Mouse (Mus musculus) cerebellum, adult 2 months (tissue): ENCODE measurements around the gene Rims3. TPM values are rescaled to one million over a fixed set of nuclear protein-coding genes. Genes with fewer than 3 reads are reported as not detected.

ENCODE experiments used
- DNase-seq, 2 experiments: peaks; one replicate each; pipeline ENCODE4 v3.0.0; 2021
- H3K27ac ChIP-seq: fragments of 200-500 bp; 2 replicates; pipeline ENCODE4 v1.5.1; 2012; ENCODE audit warnings: low read length, control low read depth, inconsistent platforms; ENCODE audit not compliant: insufficient read depth
- H3K27me3 ChIP-seq: fragments of 200-500 bp; 2 replicates; pipeline ENCODE4 v1.6.1; 2012; ENCODE audit warnings: inconsistent platforms, mild to moderate bottlenecking, low read length, moderate library complexity; ENCODE audit not compliant: control insufficient read depth, insufficient read depth
- H3K4me1 ChIP-seq: fragments of 200-500 bp; 2 replicates; pipeline ENCODE4 v1.6.1; 2011; ENCODE audit warnings: low read length; ENCODE audit not compliant: control insufficient read depth, insufficient read depth
- H3K4me3 ChIP-seq: fragments of 200-500 bp; replicated peaks from 2 replicates; pipeline ENCODE3; 2011; ENCODE audit warnings: mild to moderate bottlenecking, low read depth, low read length, control low read depth; ENCODE audit not compliant: insufficient read depth
- CTCF ChIP-seq: fragments of 200-500 bp; IDR thresholded peaks from 2 replicates; pipeline ENCODE4 v1.5.1; 2011; ENCODE audit warnings: low read depth, mild to moderate bottlenecking, control low read depth, low read length, moderate library complexity, borderline replicate concordance; ENCODE audit not compliant: insufficient read depth
- POLR2A ChIP-seq: fragments of 200-500 bp; IDR thresholded peaks from 2 replicates; pipeline ENCODE4 v1.6.1; 2011; ENCODE audit warnings: low read length, control low read depth, borderline replicate concordance; ENCODE audit not compliant: insufficient read depth
- WGBS: fragments of 180-500 bp; shearing (Covaris S2); methylation state at CpG from one replicate; pipeline ENCODE4 v1.1.7; 2018; 5-methylcytosine and 5-hydroxymethylcytosine counted together
- polyA plus RNA-seq: library from polyadenylated mRNA; depleted of rRNA; stranded (reverse); fragments of >200 nt; gene quantifications from 2 replicates; pipeline ENCODE4 v1.2.3, GENCODE M21; 2012

The Rims3 gene
- polyA plus RNA-seq, 1 experiment = 104 TPM

GRCm38 (mm10) chr4:120856376-120856775 is 1.8 kb downstream of the Rims3 start:
- no peaks in the 10 kb centered on the region for H3K27me3 ChIP-seq
- peak overlapping the region; percentile 55 for H3K4me3 ChIP-seq
- 18% methylated on average over 5 of the region's 5 CpGs for WGBS
- peak overlapping the region; percentile 89; the same call in 1 of the 2 replicates for H3K27ac ChIP-seq
- TF ChIP-seq CTCF (no peak), POLR2A (no peak)
- peaks cover 45% of the 10 kb centered on the region for H3K4me1 ChIP-seq
- DNase-seq = peak; percentile 44 to 51

GRCm38 (mm10) chr4:120859865-120860264 is 5.2 kb downstream of the Rims3 start:
- Histone ChIP-seq H3K4me3 (no peak overlapping the region), H3K27ac (no peak overlapping the region), H3K4me1 (peaks cover 49% of the 10 kb centered on the region), H3K27me3 (no peaks in the 10 kb centered on the region)
- TF ChIP-seq CTCF = no peak
- TF ChIP-seq POLR2A = no peak
- WGBS = 46% methylated on average over 7 of the region's 7 CpGs
- DNase-seq = no peak

- TF ChIP-seq CTCF (no peak), POLR2A (no peak)
- H3K4me1 ChIP-seq = peaks cover 73% of the 10 kb centered on the region
- 0 out of 2 replicates have a peak overlapping the region, but pooled peaks have one; percentile 19 for H3K27ac ChIP-seq
- H3K4me3 ChIP-seq = no peak overlapping the region
- 24% methylated on average over 6 of the region's 6 CpGs for WGBS
- DNase-seq = no peak
- no peaks in the 10 kb centered on the region for H3K27me3 ChIP-seq
These were observed 11.6 kb downstream of the Rims3 start for GRCm38 (mm10) chr4:120866211-120866610.

- Histone ChIP-seq H3K27ac (peak overlapping the region; percentile 81), H3K4me3 (no peak overlapping the region), H3K4me1 (peaks cover 73% of the 10 kb centered on the region), H3K27me3 (no peaks in the 10 kb centered on the region)
- TF ChIP-seq POLR2A (no peak), CTCF (no peak)
- 28% methylated on average over 5 of the region's 5 CpGs for WGBS
- peak; percentile 62 to 71 for DNase-seq
These were observed 13.6 kb downstream of the Rims3 start for GRCm38 (mm10) chr4:120868246-120868645.

GRCm38 (mm10) chr4:120868988-120869387 is 14.4 kb downstream of the Rims3 start:
- Histone ChIP-seq H3K4me1 (peaks cover 75% of the 10 kb centered on the region), H3K27me3 (no peaks in the 10 kb centered on the region), H3K27ac (peak overlapping the region; percentile 43), H3K4me3 (no peak overlapping the region)
- 38% methylated on average over 3 of the region's 3 CpGs for WGBS
- no peak for TF ChIP-seq CTCF
- no peak for TF ChIP-seq POLR2A
- DNase-seq = peak in 1 of 2 experiments; percentile 56

- WGBS = 19% methylated on average over 7 of the region's 7 CpGs
- no peak for DNase-seq
- TF ChIP-seq CTCF (no peak), POLR2A (no peak)
These were observed 15.7 kb downstream of the Rims3 start for GRCm38 (mm10) chr4:120870262-120870748.

GRCm38 (mm10) chr4:120875961-120876360 is 21.3 kb downstream of the Rims3 start:
- no peak overlapping the region for H3K27ac ChIP-seq
- no peak for TF ChIP-seq POLR2A
- 0 out of 2 replicates have a peak, but pooled peaks have one; percentile 5 for TF ChIP-seq CTCF
- H3K27me3 ChIP-seq = no peaks in the 10 kb centered on the region
- DNase-seq = peak; percentile 46 to 60
- peaks cover 45% of the 10 kb centered on the region for H3K4me1 ChIP-seq
- H3K4me3 ChIP-seq = no peak overlapping the region
- 25% methylated on average over 3 of the region's 3 CpGs for WGBS

More at GRCm38 (mm10) chr4:120870262-120870748, 15.7 kb downstream of the Rims3 start:
- Histone ChIP-seq H3K27ac (peak overlapping the region; percentile 57), H3K4me1 (peaks cover 73% of the 10 kb centered on the region), H3K27me3 (no peaks in the 10 kb centered on the region), H3K4me3 (no peak overlapping the region)

GRCm38 (mm10) chr4:120878728-120879127 is 24.1 kb downstream of the Rims3 start:
- 46% methylated on average over 3 of the region's 3 CpGs for WGBS
- peaks cover 31% of the 10 kb centered on the region for H3K4me1 ChIP-seq
- H3K4me3 ChIP-seq = no peak overlapping the region
- no peak overlapping the region for H3K27ac ChIP-seq
- DNase-seq = no peak
- no peak for TF ChIP-seq CTCF
- TF ChIP-seq POLR2A = no peak
- H3K27me3 ChIP-seq = no peaks in the 10 kb centered on the region
